Mouse (Mus musculus) right cerebral cortex, postnatal 36 days (tissue): ENCODE measurements around the gene Akt2.

Experiments
- DNase-seq, 2 experiments: peaks; one replicate each; pipeline ENCODE4 v3.0.0; 2022; ENCODE audit warnings: low spot score in 2 of 2, mixed read lengths in 1 of 2

The Akt2 gene

GRCm38 (mm10) chr7:27587741-27588140 is 3.6 kb upstream of the Akt2 start:
- DNase-seq = no peak

GRCm38 (mm10) chr7:27590088-27590487 is 1.3 kb upstream of the Akt2 start:
- DNase-seq = no peak

- DNase-seq = no peak
Measured at GRCm38 (mm10) chr7:27590566-27591213, 662 bp upstream of the Akt2 start.

- peak in 1 of 2 experiments; percentile 64 for DNase-seq
Measured at GRCm38 (mm10) chr7:27592217-27592929, 1.0 kb downstream of the Akt2 start.

GRCm38 (mm10) chr7:27592934-27593645 is 1.7 kb downstream of the Akt2 start:
- DNase-seq = no peak

- DNase-seq = no peak
Measured at GRCm38 (mm10) chr7:27596586-27597503, 5.5 kb downstream of the Akt2 start.

- no peak for DNase-seq
Measured at GRCm38 (mm10) chr7:27598053-27598452, 6.7 kb downstream of the Akt2 start.

- DNase-seq = peak; percentile 72 to 90
Measured at GRCm38 (mm10) chr7:27601628-27602027, 10.3 kb downstream of the Akt2 start.

GRCm38 (mm10) chr7:27602161-27602560 is 10.8 kb downstream of the Akt2 start:
- no peak for DNase-seq

GRCm38 (mm10) chr7:27602835-27603234 is 11.5 kb downstream of the Akt2 start:
- no peak for DNase-seq

GRCm38 (mm10) chr7:27604661-27605348 is 13.5 kb downstream of the Akt2 start:
- DNase-seq = no peak

- DNase-seq = peak; percentile 73 to 81
Measured at GRCm38 (mm10) chr7:27605499-27606285, 14.3 kb downstream of the Akt2 start.

GRCm38 (mm10) chr7:27606481-27607254 is 15.3 kb downstream of the Akt2 start:
- no peak for DNase-seq

GRCm38 (mm10) chr7:27607580-27607979 is 16.2 kb downstream of the Akt2 start:
- DNase-seq = peak in 1 of 2 experiments; percentile 37

GRCm38 (mm10) chr7:27608130-27608529 is 16.8 kb downstream of the Akt2 start:
- DNase-seq = no peak

- no peak for DNase-seq
Measured at GRCm38 (mm10) chr7:27609285-27609684, 17.9 kb downstream of the Akt2 start.

- DNase-seq = no peak
Measured at GRCm38 (mm10) chr7:27609688-27610087, 18.3 kb downstream of the Akt2 start.

- DNase-seq = no peak
Measured at GRCm38 (mm10) chr7:27610370-27610769, 19.0 kb downstream of the Akt2 start.

- no peak for DNase-seq
Measured at GRCm38 (mm10) chr7:27610871-27611270, 19.5 kb downstream of the Akt2 start.
